In genomic region chr15:7922291-7923037, GRCm38 (mm10) we compare ENCODE assay signal across 22 mouse cellular contexts.
DNase-seq lines count a peak whose midpoint lies in the region; ATAC-seq lines count a peak whose summit lies in the region.
"Had no signal": no experiment of that assay in that cellular context is flagged by ENCODE, and none has a peak within 500 bp of the region (broad histone marks: within the 10 kb centered on the region; RNA-seq: fewer than 3 reads in every experiment).

No protein-coding gene starts in this region.

- no peak overlapping the region for H3K9ac ChIP-seq in kidney, embryonic 14.5 days (ENCODE audit: low read depth, low read length)
- no peak overlapping the region for H3K9ac ChIP-seq in neural tube, embryonic 15.5 days (replicated peaks)
- H3K9ac ChIP-seq: forebrain, embryonic 12.5 days; heart, embryonic 12.5 days; kidney, embryonic 15.5 days; limb, embryonic 13.5 days; midbrain, embryonic 15.5 days had no signal

- ATAC-seq in kidney, embryonic 14.5 days (ENCODE audit: low FRiP score, low TSS enrichment), result no peak
- ATAC-seq in neural tube, embryonic 15.5 days (ENCODE audit: low FRiP score), result peak; percentile 85
- ATAC-seq: midbrain, embryonic 15.5 days had no signal

- no peaks in the 10 kb centered on the region for H3K4me1 ChIP-seq in kidney, embryonic 14.5 days (ENCODE audit: control insufficient read depth, insufficient read depth, low read length)
- H3K4me1 ChIP-seq in neural tube, embryonic 15.5 days, result no peaks in the 10 kb centered on the region
- H3K4me1 ChIP-seq: forebrain, embryonic 12.5 days; heart, embryonic 12.5 days; kidney, embryonic 15.5 days; limb, embryonic 13.5 days; midbrain, embryonic 15.5 days had no signal

- no peaks in the 10 kb centered on the region for H3K27me3 ChIP-seq in kidney, embryonic 14.5 days (ENCODE audit: control insufficient read depth, insufficient read depth, low read length)
- no peaks in the 10 kb centered on the region for H3K27me3 ChIP-seq in neural tube, embryonic 15.5 days (replicated peaks)
- H3K27me3 ChIP-seq: forebrain, embryonic 12.5 days; heart, embryonic 12.5 days; kidney, embryonic 15.5 days; limb, embryonic 13.5 days; midbrain, embryonic 15.5 days had no signal

- 96% methylated on average over 14 of the region's 14 CpGs for WGBS in kidney, embryonic 14.5 days
- 63% methylated on average over 14 of the region's 14 CpGs for WGBS in neural tube, embryonic 15.5 days

- no peak overlapping the region for H3K27ac ChIP-seq in kidney, embryonic 14.5 days (ENCODE audit: low read depth, low read length)
- no peak overlapping the region for H3K27ac ChIP-seq in neural tube, embryonic 15.5 days (replicated peaks)
- H3K27ac ChIP-seq: forebrain, embryonic 12.5 days; kidney, embryonic 15.5 days; limb, embryonic 13.5 days; macrophage; midbrain, embryonic 15.5 days; stomach, postnatal 0 days had no signal

- no peaks in the 10 kb centered on the region; the same call in 1 of the 2 replicates for H3K36me3 ChIP-seq in kidney, embryonic 14.5 days (ENCODE audit: control insufficient read depth, insufficient read depth, low read length)
- 0 out of 2 replicates have a peak, but pooled peaks cover 6% of the 10 kb centered on the region for H3K36me3 ChIP-seq in neural tube, embryonic 15.5 days

- DNase-seq in kidney, adult 9 months, result peak; percentile 25
- peak; percentile 3 for DNase-seq in retina, embryonic 14.5 days (ENCODE audit: low spot score)
- no peak for DNase-seq in retina, postnatal 1 day
- peak; percentile 76 to 87 for DNase-seq in cerebellum, postnatal 10 days
- DNase-seq in spleen, postnatal 4 days (ENCODE audit: low spot score in 2 of 2), result no peak
- no peak for DNase-seq in c-Kit-positive CD71-positive TER-119-positive erythroid progenitor cells, embryonic 14.5 days (ENCODE audit: low spot score)
- DNase-seq: adrenal gland, adult 8-10 months; embryo, embryonic 11 days; gastrocnemius, postnatal 36 days; heart, postnatal 36 days; lung, adult 18-20 months; thymus, postnatal 14 days had no signal

- H3K4me2 ChIP-seq in kidney, embryonic 14.5 days (replicated peaks; ENCODE audit: low read depth, low read length), result no peak overlapping the region
- no peak overlapping the region for H3K4me2 ChIP-seq in neural tube, embryonic 15.5 days
- H3K4me2 ChIP-seq: forebrain, embryonic 12.5 days; heart, embryonic 12.5 days; kidney, embryonic 15.5 days; limb, embryonic 13.5 days; midbrain, embryonic 15.5 days had no signal

- no peaks in the 10 kb centered on the region for H3K9me3 ChIP-seq in kidney, embryonic 14.5 days (ENCODE audit: control insufficient read depth, low read length)
- H3K9me3 ChIP-seq in neural tube, embryonic 15.5 days (replicated peaks), result no peaks in the 10 kb centered on the region
- H3K9me3 ChIP-seq: forebrain, embryonic 12.5 days; G1E; heart, embryonic 12.5 days; kidney, embryonic 15.5 days; limb, embryonic 13.5 days; midbrain, embryonic 15.5 days had no signal

- no peak overlapping the region for H3K4me3 ChIP-seq in kidney, embryonic 14.5 days (ENCODE audit: low read length)
- H3K4me3 ChIP-seq in neural tube, embryonic 15.5 days (replicated peaks), result no peak overlapping the region
- H3K4me3 ChIP-seq: forebrain, embryonic 12.5 days; heart, embryonic 12.5 days; kidney, embryonic 15.5 days; limb, embryonic 13.5 days; midbrain, embryonic 15.5 days had no signal

Comparison
In these comparisons a context has a peak if more than half of its experiments do, and no peak if none do; other contexts are left out.
1. DNase-seq: peak in kidney, adult 9 months (single experiment), retina, embryonic 14.5 days (single experiment) and cerebellum, postnatal 10 days (2 of 2); none in retina, postnatal 1 day (single experiment), spleen, postnatal 4 days (0 of 2) and c-Kit-positive CD71-positive TER-119-positive erythroid progenitor cells, embryonic 14.5 days (single experiment).